Mouse (Mus musculus) adrenal gland, postnatal 4 days (tissue): ENCODE results near the gene Kxd1. TPM values are rescaled to one million over a fixed set of nuclear protein-coding genes. Genes with fewer than 3 reads are reported as not detected.

ENCODE experiments used
- DNase-seq, 2 experiments: peaks; one replicate each; pipeline ENCODE4 v3.0.0; 2021 to 2022; ENCODE audit warnings: low spot score in 2 of 2, mixed read lengths in 2 of 2
- long read RNA-seq, 2 experiments: library from polyadenylated mRNA; stranded (forward); transcript quantifications; one replicate each; pipeline ENCODE4 v2.0.0; 2021
- total RNA-seq, 2 experiments: library from RNA; stranded (reverse); gene quantifications; 2 replicates each; pipeline ENCODE4 v1.2.3; 2021

Gene Kxd1
- 10 to 100 TPM; 80.4 to 80.5 TPM for total RNA-seq
- long read RNA-seq, experiment 1, transcript Kxd1-201 (5 exons, 1,216 nt) = major isoform, 54 of 75 reads
- long read RNA-seq, experiment 1, partial matches to known transcripts = 14 of 75 reads
- long read RNA-seq, experiment 1, other reads (novel, unspliced or antisense) = 7 of 75 reads
- long read RNA-seq, experiment 2, transcript Kxd1-201 (5 exons, 1,216 nt) = major isoform, 49 of 103 reads
- long read RNA-seq, experiment 2, partial matches to known transcripts = 24 of 103 reads
- long read RNA-seq, experiment 2, other reads (novel, unspliced or antisense) = 25 of 103 reads

DNA sequence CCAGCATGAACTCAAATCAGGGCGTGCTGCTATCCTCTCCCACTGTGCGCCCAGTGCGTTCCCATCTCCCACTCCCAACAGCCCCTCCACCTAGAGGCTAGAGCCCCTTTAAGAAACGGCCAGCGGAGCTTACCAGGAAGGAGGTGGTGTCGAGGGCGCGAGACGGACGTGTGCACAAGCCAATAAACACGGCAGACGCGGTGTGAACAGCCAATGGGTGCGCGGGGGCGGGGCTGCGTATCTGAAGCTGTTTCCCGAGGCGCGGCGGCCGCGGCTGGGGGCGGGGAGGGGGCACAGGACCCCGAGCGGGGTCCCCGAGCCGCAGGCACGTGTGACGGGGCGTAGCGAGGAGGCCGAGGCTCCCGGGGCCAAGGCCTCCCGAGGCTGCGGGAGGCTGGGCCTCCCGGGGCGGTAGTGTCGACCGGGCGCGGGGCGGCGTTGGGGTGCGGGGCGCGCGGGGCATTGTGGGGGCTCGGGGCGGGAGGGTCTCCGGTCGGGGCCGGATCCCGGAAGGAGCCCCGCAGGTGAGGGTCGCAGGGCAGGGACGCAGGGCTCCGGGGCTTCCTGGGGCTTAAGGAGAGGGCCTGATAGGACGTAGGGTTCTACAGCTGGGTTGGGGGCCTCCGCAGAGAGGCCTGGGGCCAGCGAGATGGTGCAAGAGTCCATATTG is at the start of gene Kxd1, which contains the start of gene Fkbp8:
Gene Kxd1, minus strand, starts transcription at position 445 of the 670 bp plus-strand sequence.
Gene Fkbp8, plus strand, starts transcription at position 213 of the 670 bp plus-strand sequence.
- peak; percentile 95 to 99 for DNase-seq

DNA sequence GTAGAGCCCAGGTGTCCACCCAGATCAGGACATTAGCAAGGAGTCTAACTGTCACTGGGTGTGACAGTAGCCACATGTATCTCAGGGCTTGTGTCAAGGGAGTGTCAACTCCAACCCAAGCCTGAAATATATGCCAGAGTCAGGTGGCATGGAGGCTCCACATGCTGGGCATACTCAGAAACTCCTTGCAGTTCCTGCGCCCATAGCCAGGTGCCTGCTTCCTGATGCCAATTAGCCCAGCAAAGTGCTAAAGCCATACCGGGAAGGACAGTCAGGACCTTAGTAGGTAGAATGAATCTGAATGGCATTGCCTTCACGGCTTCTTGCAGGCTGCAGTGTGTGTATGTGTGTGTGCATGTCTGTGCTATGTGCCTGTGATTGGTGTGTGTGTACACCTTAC is 49.5 kb upstream of the Kxd1 start:
- DNase-seq = no peak

DNA sequence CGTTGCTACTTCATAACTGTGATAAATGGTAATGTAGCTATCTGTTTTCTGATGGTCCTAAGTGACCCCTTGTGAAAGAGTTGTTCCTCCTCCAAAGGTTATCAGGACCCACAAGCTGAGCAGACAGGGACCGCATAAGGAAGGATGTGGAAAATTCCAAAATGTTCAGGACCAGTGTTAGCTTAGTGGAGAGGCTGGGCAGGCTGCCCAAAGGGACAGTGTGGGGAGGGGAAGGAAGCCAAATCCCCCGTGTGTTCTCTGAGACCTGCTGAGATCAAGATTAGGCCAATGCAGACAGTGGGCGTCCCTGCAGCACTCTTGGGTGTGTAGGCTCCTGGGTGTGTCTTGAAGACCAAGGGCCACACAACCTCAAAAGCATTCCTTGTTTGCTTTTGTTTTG is 47.2 kb upstream of the Kxd1 start:
- DNase-seq = no peak

DNA sequence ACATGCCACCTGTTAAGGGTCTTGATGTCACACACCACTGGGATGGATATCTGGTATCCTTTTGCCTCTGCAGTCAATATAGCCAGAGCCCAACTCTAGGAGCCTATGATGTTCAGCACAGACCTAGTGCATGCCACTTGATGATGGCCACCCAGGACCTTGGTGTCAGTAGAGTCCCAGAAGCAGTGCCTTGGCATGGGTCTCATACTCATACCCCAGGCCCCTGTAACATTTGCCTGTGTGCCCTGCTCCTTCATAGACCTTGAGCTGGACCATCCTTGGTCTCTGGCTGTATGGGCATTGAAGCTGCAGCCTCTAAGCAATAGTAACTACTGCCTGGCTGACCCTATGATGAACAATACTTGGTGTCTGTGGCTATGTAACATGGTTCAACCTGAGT is 46.5 kb upstream of the Kxd1 start:
- no peak for DNase-seq

DNA sequence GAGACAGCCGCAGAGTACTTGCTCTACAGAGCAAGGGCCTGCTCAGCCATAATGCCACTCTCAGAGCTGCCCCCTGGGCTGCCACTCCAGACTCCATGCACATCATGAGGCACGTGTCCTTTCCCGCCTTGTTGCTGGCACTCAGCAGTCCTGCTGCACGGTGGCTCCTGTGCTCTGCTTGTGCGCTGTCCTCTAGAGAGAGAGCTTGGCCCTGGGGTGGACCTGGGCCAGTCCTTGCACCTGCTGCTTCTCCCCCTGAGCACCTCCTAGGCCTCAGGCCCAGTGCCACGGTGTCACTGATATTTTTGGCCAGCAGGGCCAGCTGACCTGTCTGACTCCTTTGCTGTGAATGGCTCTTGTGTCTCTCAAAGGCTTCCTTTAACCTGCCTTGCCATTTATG is 43.2 kb upstream of the Kxd1 start:
- no peak for DNase-seq

DNA sequence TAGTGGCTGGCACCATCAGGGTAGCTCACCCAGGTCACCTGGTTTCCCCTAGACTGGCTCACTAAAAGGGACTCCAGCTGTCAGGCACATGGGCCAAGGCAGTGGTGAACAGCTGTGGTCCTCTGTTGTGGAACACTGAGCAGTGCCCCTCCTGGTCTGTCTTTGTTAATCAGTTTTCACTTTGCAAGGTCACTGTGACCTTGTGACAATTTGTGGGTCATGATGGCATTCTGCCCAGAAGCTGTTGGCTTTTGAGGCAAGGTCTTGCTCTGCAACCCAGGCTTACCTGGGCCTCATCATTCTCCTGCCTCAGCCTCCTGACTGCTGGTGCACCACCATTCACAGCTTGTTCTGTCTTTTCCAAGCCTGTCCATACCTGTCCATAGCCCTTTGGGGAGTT is 42.6 kb upstream of the Kxd1 start:
- no peak for DNase-seq

DNA sequence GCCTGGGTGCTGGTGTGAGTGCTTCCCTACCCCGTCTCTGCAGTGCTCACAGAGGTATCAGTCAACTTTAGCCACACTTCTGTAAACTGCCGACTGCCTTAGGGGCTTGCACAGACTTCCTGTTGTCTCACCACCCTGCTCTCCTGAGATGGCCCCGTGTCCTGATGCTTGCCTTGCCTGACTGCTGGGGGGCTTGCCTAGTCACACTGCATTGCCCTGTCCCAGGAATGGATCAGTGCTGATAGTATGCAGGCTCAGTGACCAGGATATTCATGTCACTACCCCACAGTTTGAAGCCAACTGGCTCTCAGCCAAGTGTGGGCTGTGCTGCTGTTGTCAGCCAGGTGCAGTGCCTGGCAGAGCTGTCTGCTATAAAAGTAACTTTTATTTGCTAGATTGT is 37.8 kb upstream of the Kxd1 start:
- no peak for DNase-seq

DNA sequence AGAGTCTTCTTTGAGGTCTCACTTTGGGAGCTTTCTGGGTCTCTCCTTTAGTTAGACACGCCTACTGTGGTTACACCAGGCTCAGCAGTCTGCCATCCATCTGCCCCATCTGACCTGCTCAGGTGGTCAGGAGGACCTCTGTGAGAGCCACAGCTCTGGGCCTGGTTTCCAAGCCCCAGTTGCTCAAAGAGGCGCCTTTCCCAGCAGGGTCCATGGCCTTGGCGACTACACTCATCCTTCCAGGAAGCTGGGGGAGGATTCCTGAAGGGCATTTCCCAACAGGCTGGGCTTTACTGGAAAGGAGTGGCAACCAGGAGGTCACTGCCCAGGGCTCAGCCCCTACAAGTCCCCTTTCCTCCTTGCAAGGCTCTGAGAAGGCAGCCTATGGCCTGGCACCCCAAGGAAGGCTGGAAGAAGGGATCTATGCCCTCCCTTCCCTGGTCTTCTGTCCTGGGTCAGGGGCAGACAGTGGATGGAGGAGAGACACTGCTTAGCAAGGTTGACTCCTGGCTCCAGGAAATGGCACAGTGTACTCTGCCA is 37.0 kb upstream of the Kxd1 start:
- DNase-seq = no peak

DNA sequence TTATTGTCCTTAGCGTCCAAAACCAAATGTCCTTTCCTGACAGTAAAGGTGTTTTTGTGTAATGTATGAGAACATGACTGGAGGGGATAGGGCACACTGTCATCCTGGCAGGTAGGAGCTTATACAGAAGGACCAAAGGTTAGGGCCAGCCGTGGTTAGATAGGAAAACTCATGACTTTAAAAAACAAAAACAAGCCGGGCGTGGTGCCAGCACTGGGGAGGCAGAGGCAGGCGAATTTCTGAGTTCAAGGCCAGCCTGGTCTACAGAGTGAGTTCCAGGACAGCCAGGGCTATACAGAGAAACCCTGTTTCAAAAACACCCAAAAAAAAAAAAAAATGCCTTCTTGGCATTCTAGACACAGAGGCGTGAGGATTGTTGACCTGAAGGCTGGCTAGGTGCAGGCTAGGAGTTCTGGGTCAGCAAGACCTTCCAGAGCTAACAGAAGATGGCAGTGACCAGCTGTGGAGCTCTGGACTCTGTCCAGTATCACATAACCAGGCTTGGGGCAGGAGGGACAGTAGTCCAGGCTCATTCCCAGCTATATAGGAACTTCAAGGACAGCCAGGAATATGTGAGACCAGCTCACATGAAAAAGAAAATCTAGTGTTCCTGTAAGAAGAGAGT is 36.1 kb upstream of the Kxd1 start:
- DNase-seq = no peak

DNA sequence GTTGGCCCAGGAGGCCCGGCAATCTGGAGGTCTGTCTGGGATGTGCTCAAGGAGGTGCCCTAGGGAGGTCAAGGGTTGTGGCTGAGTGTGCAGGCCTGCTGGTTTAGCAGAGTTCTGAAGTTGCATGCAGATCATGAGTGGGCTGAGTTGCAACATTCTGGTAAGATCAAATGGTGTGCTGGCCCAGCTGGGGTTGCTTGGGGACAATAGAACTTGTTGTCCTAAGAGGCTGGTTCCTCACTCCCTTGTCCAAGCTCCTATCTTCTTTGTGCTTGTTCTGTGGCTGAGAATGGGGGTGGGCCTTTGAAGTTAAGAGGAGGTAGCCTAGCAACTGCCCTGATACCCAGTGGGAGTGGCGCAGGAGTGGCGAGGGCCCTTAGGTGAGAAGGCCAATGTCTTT is 35.0 kb upstream of the Kxd1 start:
- DNase-seq = no peak

DNA sequence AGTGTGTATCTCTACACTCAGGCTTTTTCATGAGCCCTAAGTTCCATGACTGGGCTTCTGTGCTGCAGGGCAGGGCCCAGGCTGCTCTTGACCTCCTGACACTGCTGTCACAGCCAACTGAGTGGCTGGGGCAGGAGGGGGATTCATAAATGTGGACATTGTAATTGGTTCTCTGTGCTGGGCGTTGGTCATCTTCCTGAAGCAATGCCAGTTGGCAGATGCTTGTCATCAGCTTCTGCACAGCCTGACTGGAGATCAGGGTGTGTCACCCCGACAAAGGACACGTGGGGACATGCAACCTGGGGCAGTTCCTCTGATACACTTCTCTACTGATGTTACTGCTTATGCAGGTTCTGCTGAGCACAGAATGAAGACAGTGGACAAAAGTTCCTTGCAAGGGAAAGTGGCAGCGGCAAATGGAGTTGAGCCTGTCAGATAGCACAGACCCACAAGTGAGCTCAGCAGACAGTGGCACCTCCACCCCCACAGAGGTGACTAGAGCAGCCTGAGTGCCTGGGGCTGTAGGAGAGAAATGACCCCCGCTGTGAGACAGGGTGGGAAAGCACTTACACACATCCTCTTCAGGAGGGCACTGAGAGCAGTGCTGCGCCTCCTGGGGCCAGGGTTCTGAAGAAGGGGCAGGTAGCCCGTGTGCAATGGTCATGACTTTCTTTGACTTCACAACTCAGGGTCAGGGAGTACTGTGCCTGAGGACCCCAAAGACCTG is 34.2 kb upstream of the Kxd1 start:
- DNase-seq = no peak

DNA sequence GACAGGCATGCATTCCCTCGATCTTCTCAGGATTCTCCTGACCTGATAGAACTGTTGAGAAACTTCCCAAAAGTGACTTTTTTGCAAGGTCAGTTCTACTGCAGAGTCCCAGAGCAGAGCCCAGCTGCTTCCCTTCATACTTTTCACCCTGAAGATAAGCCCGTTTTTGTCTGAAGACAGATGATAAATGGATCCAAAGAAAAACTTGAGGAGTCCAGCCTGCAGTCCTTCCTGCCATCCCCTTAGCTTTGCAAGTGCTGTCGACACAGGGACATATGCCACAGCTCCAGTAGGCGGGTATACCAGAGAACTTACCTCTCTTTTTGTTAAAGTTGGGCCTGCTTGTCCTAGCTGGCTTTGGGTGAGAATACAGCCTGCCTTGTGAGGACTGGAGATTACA is 33.6 kb upstream of the Kxd1 start:
- no peak for DNase-seq

DNA sequence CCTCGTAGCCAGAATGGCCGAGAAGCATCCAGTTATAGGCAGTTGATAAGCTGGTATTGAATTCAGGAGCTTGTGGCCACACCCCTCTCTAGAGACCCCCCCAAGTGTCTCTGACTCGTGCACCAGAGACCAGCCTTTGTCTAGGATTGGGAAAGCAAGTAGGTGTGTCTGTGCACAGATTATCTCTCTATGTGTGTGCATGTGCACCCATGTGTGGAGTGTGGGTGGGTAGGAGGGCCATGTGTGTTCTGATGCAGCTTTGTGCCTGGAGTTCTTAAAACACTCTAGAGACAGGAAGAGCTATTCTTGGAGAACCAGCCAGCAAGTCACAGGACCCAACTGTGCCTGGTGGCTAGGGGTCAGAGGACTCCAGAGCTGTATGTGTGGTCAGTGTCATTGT is 32.8 kb upstream of the Kxd1 start:
- no peak for DNase-seq

DNA sequence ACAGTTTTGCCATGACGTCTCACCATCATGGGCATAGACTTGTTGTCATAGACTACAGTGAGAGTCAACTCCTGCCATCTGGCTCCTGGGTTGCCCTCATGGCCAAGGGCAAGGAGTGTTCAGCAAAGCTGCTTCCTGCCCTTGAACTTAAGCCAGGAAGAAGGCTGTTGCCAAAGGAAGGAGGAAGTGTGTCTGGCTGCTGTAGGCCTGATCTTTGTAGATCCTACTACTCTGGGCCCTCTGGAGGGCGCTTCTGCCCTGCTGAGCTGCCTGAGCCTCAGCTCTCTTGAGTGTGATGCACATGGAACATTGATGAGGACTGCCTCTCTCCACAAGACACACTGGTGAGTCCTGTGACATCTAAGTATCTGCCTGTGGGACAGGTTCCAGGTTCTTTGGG is 32.3 kb upstream of the Kxd1 start:
- no peak for DNase-seq

DNA sequence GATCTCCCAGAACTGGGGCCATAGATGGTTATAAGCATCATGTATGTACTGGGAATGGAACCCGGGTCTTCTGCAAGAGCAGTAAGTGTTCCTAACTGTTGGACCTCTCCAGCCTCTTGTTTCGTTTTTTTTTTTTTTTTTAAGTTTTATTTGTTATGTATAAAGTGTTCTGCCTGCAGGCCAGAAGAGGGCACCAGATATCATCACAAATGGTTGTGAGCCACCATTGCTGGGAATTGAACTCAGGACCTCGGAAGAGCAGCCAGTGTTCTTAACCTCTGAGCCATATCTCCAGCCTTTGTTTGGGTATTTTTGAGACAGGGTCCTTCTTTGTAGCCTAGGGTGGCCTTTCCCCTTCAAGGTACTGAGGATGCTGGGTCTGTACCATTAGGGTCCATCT is 31.2 kb upstream of the Kxd1 start:
- DNase-seq = no peak

DNA sequence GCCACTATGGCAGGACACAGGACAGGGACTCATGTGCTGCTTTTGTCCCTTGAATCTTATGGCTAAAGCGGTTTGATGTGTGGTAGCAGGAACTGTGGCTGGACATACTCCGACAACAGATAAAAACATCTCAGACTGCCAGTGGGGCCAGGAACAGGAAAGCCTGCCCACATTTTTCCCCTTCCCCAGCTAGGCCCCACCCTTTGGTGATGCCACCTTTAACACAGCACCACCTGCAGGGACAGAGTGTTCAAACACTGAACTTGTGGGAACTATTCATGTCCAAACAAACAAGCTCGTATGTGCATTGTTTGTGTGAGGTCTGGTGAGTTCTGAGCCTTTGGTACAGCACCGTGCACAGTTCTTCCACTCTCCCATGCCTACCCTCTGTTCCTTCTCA is 30.6 kb upstream of the Kxd1 start:
- DNase-seq = no peak

DNA sequence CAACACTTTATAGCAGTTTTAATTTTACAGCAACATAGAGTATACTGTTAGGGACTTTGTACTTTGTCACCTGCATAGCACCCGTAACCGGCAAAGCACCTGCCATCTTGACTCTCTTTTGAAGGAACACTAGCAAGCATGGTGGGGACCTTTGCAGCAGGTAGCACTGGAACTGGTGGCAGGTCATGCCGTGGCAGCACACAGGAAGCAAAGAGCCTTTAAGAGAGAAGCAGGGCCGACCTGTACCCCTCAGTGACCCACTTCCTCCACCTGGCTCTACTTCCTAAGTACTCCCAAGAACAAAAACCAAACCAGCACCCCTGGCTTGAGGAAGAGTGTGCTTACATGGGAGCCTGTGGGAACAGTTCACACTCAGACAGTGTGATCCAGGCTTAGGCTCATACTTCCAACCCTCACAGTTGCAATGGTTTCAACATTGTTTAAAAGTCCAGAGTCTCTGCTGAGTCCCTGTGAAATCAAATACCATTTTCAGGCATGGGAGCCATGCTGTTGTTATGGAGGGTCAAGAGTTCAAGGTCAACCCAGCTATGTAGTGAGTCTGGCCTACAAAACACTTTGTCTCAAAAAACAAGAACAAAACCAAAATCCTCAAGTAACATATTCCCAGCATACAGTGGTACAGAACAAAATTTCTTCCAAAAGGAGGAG is 27.5 kb upstream of the Kxd1 start:
- DNase-seq = no peak

DNA sequence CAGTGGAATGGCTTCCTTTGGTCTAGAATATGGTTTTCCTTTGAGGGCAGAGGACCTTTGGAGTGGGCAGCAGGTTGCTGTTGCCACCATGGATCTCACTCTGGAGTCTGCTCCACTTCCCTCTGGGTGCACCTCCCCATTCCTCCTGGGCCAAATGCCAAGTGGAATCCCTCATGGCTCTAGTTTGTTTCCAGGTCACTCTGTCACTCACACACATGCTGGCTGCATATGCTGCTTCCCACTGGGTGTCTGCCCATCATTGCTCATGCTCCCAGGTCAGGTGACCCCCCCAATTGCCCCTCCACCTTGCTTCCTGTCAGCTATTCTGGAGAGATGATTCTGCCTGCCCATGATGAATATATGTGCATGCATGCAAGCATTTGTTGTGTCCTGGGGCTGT is 26.0 kb upstream of the Kxd1 start:
- DNase-seq = peak in 1 of 2 experiments; percentile 52

DNA sequence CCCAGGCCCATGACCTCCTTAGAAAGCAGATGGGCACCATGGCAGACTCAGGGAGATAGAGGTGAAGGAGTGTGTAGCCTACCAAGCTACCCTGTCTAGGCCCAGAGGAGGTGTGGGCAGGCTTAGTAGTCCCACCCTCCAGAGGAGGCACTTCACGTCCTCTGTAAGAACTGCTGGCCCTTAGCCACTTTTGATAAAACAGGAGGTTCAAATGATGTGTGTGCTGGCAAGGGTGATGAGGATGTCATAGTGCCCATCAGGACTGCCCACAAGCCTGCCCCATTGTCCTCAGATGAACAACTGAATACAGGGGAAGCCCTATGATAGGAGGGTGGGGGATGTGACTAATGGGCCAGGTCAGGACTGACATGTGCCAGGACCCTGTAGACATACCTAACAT is 25.1 kb upstream of the Kxd1 start:
- no peak for DNase-seq

DNA sequence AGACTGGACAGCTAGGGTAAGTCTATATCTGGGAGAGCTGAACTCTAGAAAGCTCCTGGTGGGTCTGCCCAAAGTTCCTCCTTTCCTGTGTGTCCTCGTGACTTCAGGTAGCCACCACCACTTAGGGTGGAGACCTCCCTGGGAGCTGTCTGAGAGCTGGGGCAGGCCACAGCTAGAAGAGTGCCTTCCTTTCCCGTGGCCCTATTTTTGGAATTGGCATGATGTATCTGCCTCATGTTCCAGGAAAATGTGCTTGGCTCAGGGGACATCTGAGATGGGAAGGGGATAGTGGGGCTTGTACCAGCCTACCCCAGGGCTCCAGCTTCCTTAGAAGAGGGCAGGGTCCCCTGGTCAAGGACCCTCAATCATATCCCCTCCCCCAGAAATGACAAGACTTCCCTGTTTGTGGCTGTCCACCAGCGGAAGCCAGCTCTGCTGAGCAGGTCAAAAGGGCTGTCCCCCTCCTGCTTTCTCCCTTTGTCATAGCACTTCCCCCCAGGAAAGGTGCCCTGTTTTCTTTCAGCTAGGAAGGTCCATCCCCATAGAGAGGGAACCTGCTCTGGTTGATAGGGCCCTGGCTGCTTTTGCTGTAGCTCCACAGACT is 23.9 kb upstream of the Kxd1 start:
- DNase-seq = no peak
